Mouse (Mus musculus) liver, adult 2 months (tissue): ENCODE results near the gene Aebp1.

Source experiments
- CTCF ChIP-seq: fragments of 200-500 bp; IDR thresholded peaks from 2 replicates; pipeline ENCODE4 v1.5.1; 2011; ENCODE audit warnings: low read depth, low read length, control low read depth
- POLR2A ChIP-seq: fragments of 200-500 bp; IDR thresholded peaks from 2 replicates; pipeline ENCODE4 v1.6.1; 2011; ENCODE audit warnings: low read length, control low read depth; ENCODE audit not compliant: insufficient read depth; ENCODE audit errors: extremely low read depth

GRCm38 (mm10) chr11:5856479-5857130, 5.1 kb upstream of the Aebp1 start:
- TF ChIP-seq POLR2A = no peak
- no peak for TF ChIP-seq CTCF
